Mouse (Mus musculus) layer of hippocampus, postnatal 25 days (tissue): ENCODE measurements around the gene Ggcx. TPM values are rescaled to one million over a fixed set of nuclear protein-coding genes. Genes with fewer than 3 reads are reported as not detected.
"Not testable (repeated sequence)": the region's sequence is repeated elsewhere in the genome, so short reads cannot be mapped to it uniquely, and the experiment has no call there.

ENCODE experiments used
- DNase-seq, 2 experiments: peaks; one replicate each; pipeline ENCODE4 v3.0.0; 2022; ENCODE audit warnings: mixed read lengths in 2 of 2, low spot score in 1 of 2; ENCODE audit errors: extremely low spot score in 1 of 2
- total RNA-seq, 2 experiments: library from RNA; stranded (reverse); gene quantifications; 2 replicates each; pipeline ENCODE4 v1.2.3; 2021

Gene Ggcx
- total RNA-seq, 2 experiments from 2014 or later, result 19.8 to 22.4 TPM

- no peak for DNase-seq
Observed at GRCm38 (mm10) chr6:72420901-72421300, 6.8 kb downstream of the Ggcx start.

- DNase-seq, result no peak
Observed at GRCm38 (mm10) chr6:72425646-72426045, 11.5 kb downstream of the Ggcx start.

GRCm38 (mm10) chr6:72428036-72428435 is 13.9 kb downstream of the Ggcx start:
- DNase-seq, result peak; percentile 45 to 87

- DNase-seq, result no peak
Observed at GRCm38 (mm10) chr6:72429061-72429842, 15.1 kb downstream of the Ggcx start.

GRCm38 (mm10) chr6:72430989-72431921 is 17.1 kb downstream of the Ggcx start:
- DNase-seq, result no peak

GRCm38 (mm10) chr6:72432153-72432552 is 18.0 kb downstream of the Ggcx start:
- no peak for DNase-seq

- no peak for DNase-seq
Observed at GRCm38 (mm10) chr6:72438226-72438625, 24.1 kb downstream of the Ggcx start.

- DNase-seq, result peak; percentile 75 to 81
Observed at GRCm38 (mm10) chr6:72438862-72439354, 24.8 kb downstream of the Ggcx start.

- DNase-seq, result peak; percentile 91 to 95
Observed at GRCm38 (mm10) chr6:72439355-72440185, 25.5 kb downstream of the Ggcx start, which contains the start of gene Mat2a. Mat2a (minus strand) TSS chr6:72439558.

- peak in 1 of 2 experiments; percentile 17 for DNase-seq
Observed at GRCm38 (mm10) chr6:72440186-72440990, 26.3 kb downstream of the Ggcx start.

- DNase-seq, result no peak
Observed at GRCm38 (mm10) chr6:72442921-72443604, 29.0 kb downstream of the Ggcx start.

GRCm38 (mm10) chr6:72445011-72445410 is 30.9 kb downstream of the Ggcx start:
- DNase-seq, result no peak

GRCm38 (mm10) chr6:72447487-72447886 is 33.4 kb downstream of the Ggcx start:
- DNase-seq, result no peak

- not testable (repeated sequence) for DNase-seq
Observed at GRCm38 (mm10) chr6:72451778-72452177, 37.7 kb downstream of the Ggcx start.

GRCm38 (mm10) chr6:72452329-72452728 is 38.2 kb downstream of the Ggcx start:
- no peak for DNase-seq

GRCm38 (mm10) chr6:72453578-72453977 is 39.5 kb downstream of the Ggcx start:
- no peak for DNase-seq

- DNase-seq, result no peak
Observed at GRCm38 (mm10) chr6:72454072-72454746, 40.1 kb downstream of the Ggcx start.

GRCm38 (mm10) chr6:72454833-72455373 is 40.8 kb downstream of the Ggcx start:
- peak in 1 of 2 experiments; percentile 33 for DNase-seq
